Mouse (Mus musculus) layer of hippocampus, adult 2 months (tissue): ENCODE measurements around the gene Scn3b. TPM values are rescaled to one million over a fixed set of nuclear protein-coding genes. Genes with fewer than 3 reads are reported as not detected.

Source experiments
- DNase-seq, 2 experiments: peaks; one replicate each; pipeline ENCODE4 v3.0.0; 2022; ENCODE audit warnings: low spot score in 2 of 2
- H3K27ac ChIP-seq: fragments of 200-600 bp; 2 replicates; pipeline ENCODE4 v1.8.1; 2022
- H3K4me3 ChIP-seq: fragments of 200-600 bp; 2 replicates; pipeline ENCODE4 v1.8.1; 2022; ENCODE audit warnings: mild to moderate bottlenecking
- CTCF ChIP-seq: fragments of 200-600 bp; conservative IDR thresholded peaks from 2 replicates; pipeline ENCODE4 v1.8.1; 2022; ENCODE audit warnings: antibody characterized with exemption, mild to moderate bottlenecking, moderate library complexity
- long read RNA-seq, 2 experiments: library from polyadenylated mRNA; stranded (forward); transcript quantifications; one replicate each; pipeline ENCODE4 v2.0.0; 2021; ENCODE audit warnings: borderline mapping rate in 2 of 2
- total RNA-seq, 2 experiments: library from RNA; stranded (reverse); gene quantifications; 2 replicates each; pipeline ENCODE4 v1.2.3; 2021

The Scn3b gene
- 100 to 1,000 TPM; 254 to 266 TPM for total RNA-seq
- long read RNA-seq, experiment 1, full-length matches to known transcripts, result 90 of 149 reads
- long read RNA-seq, experiment 1, partial matches to known transcripts, result 17 of 149 reads
- long read RNA-seq, experiment 1, other reads (novel, unspliced or antisense), result 42 of 149 reads
- long read RNA-seq, experiment 2, full-length matches to known transcripts, result 112 of 205 reads
- long read RNA-seq, experiment 2, partial matches to known transcripts, result 17 of 205 reads
- long read RNA-seq, experiment 2, other reads (novel, unspliced or antisense), result 76 of 205 reads

- peak; percentile 85 to 93 for DNase-seq
- no peak for TF ChIP-seq CTCF
- Histone ChIP-seq H3K27ac (peak within 1 kb of the TSS; percentile 96), H3K4me3 (peak within 1 kb of the TSS; percentile 83)
Observed at GRCm38 (mm10) chr9:40269103-40269861, at the start of gene Scn3b. Scn3b (plus strand) TSS chr9:40269217.

- no peak for DNase-seq
- Histone ChIP-seq H3K27ac (no peak overlapping the region), H3K4me3 (no peak overlapping the region)
- TF ChIP-seq CTCF, result peak; percentile 81
Observed at GRCm38 (mm10) chr9:40224289-40224688, 44.7 kb upstream of the Scn3b start.

GRCm38 (mm10) chr9:40227874-40228789 is 40.9 kb upstream of the Scn3b start:
- peak; percentile 84 for TF ChIP-seq CTCF
- DNase-seq, result peak; percentile 34 to 62
- no peak overlapping the region for H3K4me3 ChIP-seq
- H3K27ac ChIP-seq, result no peak overlapping the region

GRCm38 (mm10) chr9:40228804-40229331 is 40.1 kb upstream of the Scn3b start:
- DNase-seq, result no peak
- Histone ChIP-seq H3K4me3 (no peak overlapping the region), H3K27ac (no peak overlapping the region)
- no peak for TF ChIP-seq CTCF

GRCm38 (mm10) chr9:40229479-40229878 is 39.5 kb upstream of the Scn3b start:
- Histone ChIP-seq H3K27ac (no peak overlapping the region), H3K4me3 (no peak overlapping the region)
- no peak for DNase-seq
- TF ChIP-seq CTCF, result no peak

GRCm38 (mm10) chr9:40231019-40231418 is 38.0 kb upstream of the Scn3b start:
- TF ChIP-seq CTCF, result no peak
- H3K27ac ChIP-seq, result no peak overlapping the region
- no peak for DNase-seq
- H3K4me3 ChIP-seq, result no peak overlapping the region

GRCm38 (mm10) chr9:40234233-40235072 is 34.6 kb upstream of the Scn3b start:
- DNase-seq, result no peak
- TF ChIP-seq CTCF, result no peak
- Histone ChIP-seq H3K27ac (no peak overlapping the region), H3K4me3 (no peak overlapping the region)

- no peak for TF ChIP-seq CTCF
- no peak overlapping the region for H3K4me3 ChIP-seq
- no peak for DNase-seq
- H3K27ac ChIP-seq, result no peak overlapping the region
Observed at GRCm38 (mm10) chr9:40235220-40235619, 33.8 kb upstream of the Scn3b start.

- no peak for DNase-seq
- Histone ChIP-seq H3K27ac (no peak overlapping the region), H3K4me3 (no peak overlapping the region)
- no peak for TF ChIP-seq CTCF
Observed at GRCm38 (mm10) chr9:40239749-40240148, 29.3 kb upstream of the Scn3b start.

- no peak overlapping the region for H3K4me3 ChIP-seq
- no peak for DNase-seq
- no peak overlapping the region for H3K27ac ChIP-seq
- TF ChIP-seq CTCF, result no peak
Observed at GRCm38 (mm10) chr9:40240311-40240710, 28.7 kb upstream of the Scn3b start.

GRCm38 (mm10) chr9:40241223-40241801 is 27.7 kb upstream of the Scn3b start:
- DNase-seq, result peak; percentile 53 to 54
- peak overlapping the region; percentile 97 for H3K27ac ChIP-seq
- peak overlapping the region; percentile 52 for H3K4me3 ChIP-seq
- TF ChIP-seq CTCF, result no peak
